Mouse (Mus musculus) cerebellum, adult 2 months (tissue): ENCODE results near the gene Nek6. TPM values are rescaled to one million over a fixed set of nuclear protein-coding genes. Genes with fewer than 3 reads are reported as not detected.

Experiments used
- DNase-seq, 2 experiments: peaks; one replicate each; pipeline ENCODE4 v3.0.0; 2021
- H3K27ac ChIP-seq: fragments of 200-500 bp; 2 replicates; pipeline ENCODE4 v1.5.1; 2012; ENCODE audit warnings: low read length, control low read depth, inconsistent platforms; ENCODE audit not compliant: insufficient read depth
- H3K27me3 ChIP-seq: fragments of 200-500 bp; 2 replicates; pipeline ENCODE4 v1.6.1; 2012; ENCODE audit warnings: inconsistent platforms, mild to moderate bottlenecking, low read length, moderate library complexity; ENCODE audit not compliant: control insufficient read depth, insufficient read depth
- H3K4me1 ChIP-seq: fragments of 200-500 bp; 2 replicates; pipeline ENCODE4 v1.6.1; 2011; ENCODE audit warnings: low read length; ENCODE audit not compliant: control insufficient read depth, insufficient read depth
- H3K4me3 ChIP-seq: fragments of 200-500 bp; replicated peaks from 2 replicates; pipeline ENCODE3; 2011; ENCODE audit warnings: mild to moderate bottlenecking, low read depth, low read length, control low read depth; ENCODE audit not compliant: insufficient read depth
- CTCF ChIP-seq: fragments of 200-500 bp; IDR thresholded peaks from 2 replicates; pipeline ENCODE4 v1.5.1; 2011; ENCODE audit warnings: low read depth, mild to moderate bottlenecking, control low read depth, low read length, moderate library complexity, borderline replicate concordance; ENCODE audit not compliant: insufficient read depth
- POLR2A ChIP-seq: fragments of 200-500 bp; IDR thresholded peaks from 2 replicates; pipeline ENCODE4 v1.6.1; 2011; ENCODE audit warnings: low read length, control low read depth, borderline replicate concordance; ENCODE audit not compliant: insufficient read depth
- WGBS: fragments of 180-500 bp; shearing (Covaris S2); methylation state at CpG from one replicate; pipeline ENCODE4 v1.1.7; 2018; 5-methylcytosine and 5-hydroxymethylcytosine counted together
- polyA plus RNA-seq: library from polyadenylated mRNA; depleted of rRNA; stranded (reverse); fragments of >200 nt; gene quantifications from 2 replicates; pipeline ENCODE4 v1.2.3, GENCODE M21; 2012

The Nek6 gene
- polyA plus RNA-seq, 1 experiment = 28.0 TPM

DNA sequence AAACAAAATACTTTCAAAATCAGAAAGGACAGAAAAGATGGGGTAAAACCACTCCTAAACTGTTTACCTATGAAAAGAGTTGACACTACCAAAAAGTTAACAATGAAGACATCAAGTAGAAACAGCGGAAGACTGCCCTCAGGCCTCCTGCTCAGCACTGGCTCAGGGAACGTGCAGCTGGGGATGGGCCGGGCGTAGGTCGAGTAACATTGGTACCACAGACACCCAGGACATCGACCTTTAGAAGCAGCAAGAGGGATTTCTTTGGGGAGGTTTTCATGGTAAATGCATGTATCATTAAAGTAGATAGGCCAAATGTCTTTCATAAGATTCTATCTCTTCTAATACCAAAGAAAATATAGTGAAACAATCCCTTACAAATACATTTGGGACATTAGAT is 101.2 kb downstream of the Nek6 start:
- Histone ChIP-seq H3K4me1 (peaks cover 18% of the 10 kb centered on the region), H3K4me3 (no peak overlapping the region), H3K27ac (no peak overlapping the region), H3K27me3 (no peaks in the 10 kb centered on the region)
- DNase-seq = no peak
- WGBS = 83% methylated on average over 6 of the region's 6 CpGs
- TF ChIP-seq POLR2A (no peak), CTCF (no peak)

DNA sequence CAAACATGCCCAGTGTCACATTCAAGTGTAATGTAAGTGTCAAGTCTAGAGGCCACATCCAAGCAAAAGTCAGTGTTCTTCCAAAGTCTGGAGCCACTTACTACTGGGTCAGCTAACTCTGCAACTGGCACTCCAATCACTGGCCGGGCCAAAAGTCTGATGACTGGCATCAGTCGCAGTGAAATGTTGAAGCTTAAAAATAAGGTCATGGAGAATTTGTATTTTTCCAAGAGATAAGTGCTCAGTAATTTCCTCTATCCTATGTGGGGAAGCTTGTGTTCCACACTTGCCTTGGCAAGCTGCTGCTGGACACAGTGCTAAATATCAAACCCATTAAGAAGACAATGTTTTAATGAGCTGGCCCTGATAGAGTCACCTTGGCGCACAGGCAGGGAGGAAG is 102.1 kb downstream of the Nek6 start:
- no peak for TF ChIP-seq CTCF
- TF ChIP-seq POLR2A = no peak
- WGBS = 36% methylated on average over 3 of the region's 3 CpGs
- Histone ChIP-seq H3K4me1 (peaks cover 18% of the 10 kb centered on the region), H3K4me3 (no peak overlapping the region), H3K27me3 (no peaks in the 10 kb centered on the region), H3K27ac (no peak overlapping the region)
- peak; percentile 36 to 50 for DNase-seq

DNA sequence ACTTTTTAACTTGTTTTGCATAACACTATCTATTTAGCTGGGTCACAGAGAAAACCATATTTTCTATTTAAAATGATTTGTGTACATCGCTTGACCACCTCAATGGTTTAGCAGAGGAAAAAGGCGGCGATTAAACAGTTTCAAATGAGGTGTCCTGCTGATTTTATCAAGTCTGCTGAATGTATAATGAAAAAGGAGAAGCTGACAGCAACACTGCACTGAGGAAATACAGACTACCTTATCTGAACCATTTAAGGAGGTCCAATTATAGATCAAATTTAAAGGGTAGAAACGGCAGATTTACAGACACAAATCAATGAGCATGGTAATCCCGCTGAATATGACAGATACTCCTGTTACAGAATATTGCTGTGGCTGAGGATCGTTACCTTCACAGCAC is 103.0 kb downstream of the Nek6 start:
- peaks cover 22% of the 10 kb centered on the region for H3K4me1 ChIP-seq
- TF ChIP-seq POLR2A = no peak
- TF ChIP-seq CTCF = no peak
- WGBS = 89% methylated on average over 6 of the region's 6 CpGs
- no peaks in the 10 kb centered on the region for H3K27me3 ChIP-seq
- H3K4me3 ChIP-seq = no peak overlapping the region
- DNase-seq = no peak
- H3K27ac ChIP-seq = no peak overlapping the region

DNA sequence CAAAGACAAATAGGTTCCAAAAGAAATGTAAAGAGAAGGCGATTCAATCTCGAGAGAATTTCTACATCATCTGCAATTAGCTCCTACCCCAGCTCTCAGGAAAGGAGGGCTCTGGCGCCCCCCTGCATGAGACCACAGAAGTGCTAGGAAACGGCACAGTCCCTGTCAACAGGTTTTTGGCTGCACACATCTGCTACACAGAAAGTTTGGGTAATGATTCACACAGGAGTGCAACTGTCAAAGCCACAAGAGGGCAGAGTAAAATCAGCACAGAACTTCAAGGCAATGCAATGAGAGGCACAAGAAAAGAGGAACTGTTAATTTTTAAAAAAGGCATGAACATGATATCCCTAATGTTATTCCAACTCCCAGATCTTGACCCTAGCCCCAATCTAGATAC is 104.6 kb downstream of the Nek6 start:
- WGBS = 55% methylated on average over 4 of the region's 4 CpGs
- no peak for TF ChIP-seq POLR2A
- TF ChIP-seq CTCF = peak; percentile 20; the same call in 1 of the 2 replicates
- H3K27ac ChIP-seq = no peak overlapping the region
- peaks cover 28% of the 10 kb centered on the region for H3K4me1 ChIP-seq
- no peaks in the 10 kb centered on the region for H3K27me3 ChIP-seq
- DNase-seq = peak in 1 of 2 experiments; percentile 40
- H3K4me3 ChIP-seq = no peak overlapping the region

DNA sequence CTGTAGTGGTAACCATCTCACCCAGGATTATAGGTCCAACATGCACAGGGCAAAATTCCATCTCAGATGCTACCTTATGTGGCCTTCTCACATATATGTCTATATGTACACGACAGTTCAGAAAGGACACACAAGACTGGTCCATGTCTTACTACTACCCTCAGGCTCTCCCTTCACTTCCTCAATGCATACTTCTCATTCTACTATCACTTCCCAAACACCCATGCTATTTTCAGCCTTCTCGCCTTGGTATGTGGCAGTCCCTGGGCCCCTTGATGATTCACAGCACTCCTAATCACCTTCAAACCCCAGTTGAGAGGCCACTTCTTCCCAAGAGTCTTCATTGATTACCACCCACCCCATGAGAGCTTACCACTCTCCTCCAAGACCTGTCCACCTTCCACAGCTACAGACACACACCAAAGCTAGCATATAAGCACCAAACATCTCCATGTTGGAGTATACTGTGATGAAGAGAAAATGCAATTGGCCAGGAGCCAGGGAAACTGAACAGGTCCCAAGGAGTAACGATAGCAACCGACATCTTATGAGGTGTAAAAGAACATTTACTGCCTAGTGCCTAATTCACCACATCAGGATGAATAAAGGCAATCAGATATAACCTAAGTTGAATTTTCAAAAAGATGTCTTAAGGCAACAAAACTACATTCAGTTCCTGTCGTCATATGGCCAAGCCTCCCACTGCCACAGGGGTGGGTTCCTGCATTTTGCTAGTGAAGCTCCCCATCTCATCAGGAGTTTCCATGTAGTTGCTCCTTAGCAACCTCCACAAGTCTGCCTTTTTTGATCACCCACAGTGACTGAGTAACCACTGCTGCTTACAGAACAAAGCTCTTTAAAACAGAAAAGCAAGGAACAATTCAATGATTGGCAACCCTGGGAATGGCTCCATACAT is 105.8 kb downstream of the Nek6 start:
- Histone ChIP-seq H3K4me1 (peaks cover 29% of the 10 kb centered on the region), H3K27me3 (no peaks in the 10 kb centered on the region), H3K27ac (no peak overlapping the region), H3K4me3 (no peak overlapping the region)
- DNase-seq = no peak
- 83% methylated on average over 5 of the region's 5 CpGs for WGBS
- no peak for TF ChIP-seq POLR2A
- TF ChIP-seq CTCF = no peak

DNA sequence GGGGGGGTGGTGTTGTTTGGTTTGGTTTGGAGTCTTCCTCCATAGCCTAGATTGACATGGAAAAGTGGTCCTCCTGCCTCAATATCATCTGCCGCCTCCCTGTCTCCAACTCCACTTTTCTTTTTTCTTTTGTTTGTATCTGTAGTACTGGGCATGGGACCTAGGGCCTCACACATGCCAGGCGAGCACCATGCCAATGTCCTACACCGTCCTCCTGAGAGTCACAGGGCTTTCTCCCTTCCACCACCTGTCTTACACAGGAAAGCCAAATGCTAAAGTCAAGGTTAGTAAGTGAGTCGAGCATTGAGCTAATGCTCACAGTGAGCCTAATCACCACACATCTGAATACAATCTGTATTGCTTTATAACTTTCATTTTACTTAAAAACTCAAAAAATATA is 108.3 kb downstream of the Nek6 start:
- Histone ChIP-seq H3K4me3 (no peak overlapping the region), H3K27ac (no peak overlapping the region), H3K27me3 (no peaks in the 10 kb centered on the region), H3K4me1 (peaks cover 19% of the 10 kb centered on the region; the same call in 1 of the 2 replicates)
- DNase-seq = peak; percentile 74 to 89
- WGBS = 19% methylated on average over 4 of the region's 4 CpGs
- no peak for TF ChIP-seq POLR2A
- TF ChIP-seq CTCF = no peak

DNA sequence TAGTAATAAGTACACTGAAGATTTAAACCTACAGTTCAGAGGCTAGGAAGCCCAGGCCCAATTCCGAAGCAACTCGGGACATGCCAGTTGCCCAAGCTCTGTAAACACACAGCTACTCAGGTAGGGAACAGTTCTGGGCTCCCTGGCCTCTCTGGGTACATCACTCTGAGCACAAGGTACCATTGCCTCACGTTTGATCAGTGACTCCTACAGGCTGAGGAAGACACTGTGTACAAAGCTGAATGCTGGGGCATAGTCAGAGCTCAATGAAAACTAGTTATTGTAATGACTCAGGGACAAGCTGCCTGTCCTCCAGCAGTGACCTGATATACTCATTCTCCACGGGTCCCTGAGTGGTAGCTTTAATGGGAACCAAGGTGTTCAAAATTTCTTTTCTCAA is 109.6 kb downstream of the Nek6 start:
- H3K27ac ChIP-seq = no peak overlapping the region
- H3K27me3 ChIP-seq = no peaks in the 10 kb centered on the region
- H3K4me3 ChIP-seq = no peak overlapping the region
- TF ChIP-seq POLR2A (no peak), CTCF (no peak)
- WGBS = 84% methylated on average over 4 of the region's 4 CpGs
- no peak for DNase-seq
- H3K4me1 ChIP-seq = peaks cover 16% of the 10 kb centered on the region; the same call in 1 of the 2 replicates

DNA sequence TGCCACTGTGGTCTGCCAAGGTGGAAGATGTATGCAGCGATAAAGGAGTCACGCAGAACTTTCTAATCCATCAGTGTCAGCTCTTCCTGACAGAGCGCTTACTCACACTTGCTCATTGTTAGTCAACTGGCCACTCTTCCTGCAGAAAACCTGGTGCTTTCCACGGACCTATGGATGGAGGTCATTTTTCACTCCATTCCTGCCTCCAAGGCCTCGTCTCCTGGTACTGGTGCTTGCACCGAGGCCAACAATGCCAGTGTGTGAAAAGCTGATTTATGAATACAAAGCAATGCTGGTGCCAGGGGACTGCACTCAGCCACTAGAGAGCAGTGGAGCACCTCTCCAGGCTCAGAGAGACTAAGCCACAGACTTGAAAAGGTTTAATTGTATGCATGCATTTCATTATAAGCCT is 110.2 kb downstream of the Nek6 start:
- no peak overlapping the region for H3K27ac ChIP-seq
- TF ChIP-seq POLR2A (no peak), CTCF (peak; percentile 57; the same call in 1 of the 2 replicates)
- DNase-seq = peak; percentile 49 to 65
- H3K4me3 ChIP-seq = no peak overlapping the region
- peaks cover 15% of the 10 kb centered on the region; the same call in 1 of the 2 replicates for H3K4me1 ChIP-seq
- H3K27me3 ChIP-seq = no peaks in the 10 kb centered on the region
- WGBS = 49% methylated on average over 6 of the region's 6 CpGs
